Mouse (Mus musculus) testis, adult 2 months (tissue): ENCODE results near the gene Pde9a. TPM values are rescaled to one million over a fixed set of nuclear protein-coding genes. Genes with fewer than 3 reads are reported as not detected.

ENCODE experiments used
- H3K27ac ChIP-seq: fragments of 200-500 bp; 2 replicates; pipeline ENCODE4 v1.5.1; 2012; ENCODE audit warnings: low read depth, low read length; ENCODE audit not compliant: control insufficient read depth, insufficient read depth
- H3K27me3 ChIP-seq: fragments of 200-500 bp; 2 replicates; pipeline ENCODE4 v1.6.1; 2012; ENCODE audit warnings: mild to moderate bottlenecking, low read length, moderate library complexity; ENCODE audit not compliant: control insufficient read depth, insufficient read depth
- H3K36me3 ChIP-seq: fragments of 200-500 bp; 2 replicates; pipeline ENCODE4 v1.6.1; 2012; ENCODE audit warnings: mild to moderate bottlenecking, low read length; ENCODE audit not compliant: control insufficient read depth, insufficient read depth
- H3K4me1 ChIP-seq: fragments of 200-500 bp; 2 replicates; pipeline ENCODE4 v1.6.1; 2012; ENCODE audit warnings: low read length; ENCODE audit not compliant: control insufficient read depth, insufficient read depth
- H3K4me3 ChIP-seq: fragments of 200-500 bp; 2 replicates; pipeline ENCODE4 v1.5.1; 2012; ENCODE audit warnings: low read depth, mild to moderate bottlenecking, low read length, moderate library complexity, mixed read lengths; ENCODE audit not compliant: control insufficient read depth
- CTCF ChIP-seq: fragments of 200-500 bp; IDR thresholded peaks from 2 replicates; pipeline ENCODE4 v1.5.1; 2012; ENCODE audit warnings: low read depth, mild to moderate bottlenecking, inconsistent platforms, low read length, moderate library complexity; ENCODE audit not compliant: control insufficient read depth, insufficient read depth, insufficient replicate concordance
- POLR2A ChIP-seq: fragments of 200-500 bp; IDR thresholded peaks from 2 replicates; pipeline ENCODE4 v1.6.1; 2012; ENCODE audit warnings: low read depth, mild to moderate bottlenecking, inconsistent platforms, low read length, moderate library complexity; ENCODE audit not compliant: control insufficient read depth
- polyA plus RNA-seq: library from polyadenylated mRNA; depleted of rRNA; stranded (reverse); fragments of >200 nt; gene quantifications from 2 replicates; pipeline ENCODE4 v1.2.3, GENCODE M21; 2012

Pde9a gene
- polyA plus RNA-seq, 1 experiment, result 3.8 TPM

DNA sequence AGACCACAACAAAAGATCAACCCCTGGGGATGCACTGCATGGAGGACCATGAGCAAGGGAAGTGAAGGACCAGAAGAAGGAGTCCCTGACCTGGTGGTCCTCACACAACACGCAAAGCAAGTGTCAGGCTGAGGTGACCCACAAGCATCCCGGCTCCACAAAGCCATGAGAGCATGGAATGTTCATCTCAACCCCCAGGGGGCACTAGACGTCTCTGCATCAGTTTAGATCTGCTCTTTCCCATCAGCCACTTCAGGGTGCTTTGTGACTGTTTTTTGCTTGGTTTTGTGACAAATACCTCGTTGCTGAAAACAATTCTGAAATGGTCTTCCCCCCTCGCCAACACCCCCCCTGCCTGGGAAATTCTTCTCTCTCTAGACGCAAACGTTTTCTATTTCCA is 8.0 kb upstream of the Pde9a start:
- TF ChIP-seq POLR2A (no peak), CTCF (peak; percentile 54; the same call in 1 of the 2 replicates)
- no peak overlapping the region for H3K4me3 ChIP-seq
- H3K27ac ChIP-seq, result no peak overlapping the region
- no peaks in the 10 kb centered on the region for H3K27me3 ChIP-seq
- H3K4me1 ChIP-seq, result no peaks in the 10 kb centered on the region
- H3K36me3 ChIP-seq, result no peaks in the 10 kb centered on the region

DNA sequence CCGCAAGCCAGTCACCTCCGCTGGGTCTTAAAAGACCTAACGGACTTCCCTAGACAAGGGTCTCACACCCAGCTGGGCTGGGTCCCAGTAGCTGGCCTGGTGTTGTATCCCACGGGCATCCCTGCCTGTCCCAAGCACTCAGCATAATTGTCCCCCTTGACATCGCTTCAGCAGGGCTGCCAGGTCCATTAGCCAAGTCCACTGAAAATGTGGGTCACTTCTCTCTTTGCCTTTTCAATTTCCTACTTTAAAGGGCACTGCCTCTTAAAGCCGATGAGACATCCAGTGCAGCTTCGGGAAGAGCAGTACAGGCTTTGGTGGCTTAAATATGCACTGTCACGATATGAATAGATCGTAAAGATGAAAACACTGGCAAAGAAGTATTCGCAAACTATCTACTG is 7.6 kb upstream of the Pde9a start:
- H3K4me3 ChIP-seq, result no peak overlapping the region
- no peaks in the 10 kb centered on the region for H3K27me3 ChIP-seq
- no peak overlapping the region for H3K27ac ChIP-seq
- TF ChIP-seq POLR2A, result no peak
- no peak for TF ChIP-seq CTCF
- no peaks in the 10 kb centered on the region for H3K36me3 ChIP-seq
- no peaks in the 10 kb centered on the region for H3K4me1 ChIP-seq

DNA sequence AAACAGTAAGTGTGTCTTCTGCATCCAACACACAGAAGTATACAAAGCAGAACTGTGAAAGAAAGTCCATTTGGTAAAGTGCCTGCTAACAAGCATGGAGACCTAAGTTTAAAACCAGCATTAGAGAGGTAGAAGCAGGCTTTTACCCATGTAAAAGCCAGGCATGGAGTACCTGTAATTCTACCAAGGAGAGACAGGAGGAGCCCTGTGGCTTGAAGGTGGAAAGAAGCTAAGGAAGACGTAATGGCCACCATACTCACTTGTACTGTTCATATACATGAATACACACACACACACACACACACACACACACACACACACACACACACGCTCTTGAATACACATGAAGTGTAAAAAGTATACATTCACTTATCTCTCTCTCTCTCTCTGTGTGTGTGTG is 6.9 kb upstream of the Pde9a start:
- H3K4me3 ChIP-seq, result no peak overlapping the region
- no peaks in the 10 kb centered on the region for H3K4me1 ChIP-seq
- H3K27me3 ChIP-seq, result no peaks in the 10 kb centered on the region
- no peaks in the 10 kb centered on the region for H3K36me3 ChIP-seq
- TF ChIP-seq POLR2A (no peak), CTCF (no peak)
- no peak overlapping the region for H3K27ac ChIP-seq

DNA sequence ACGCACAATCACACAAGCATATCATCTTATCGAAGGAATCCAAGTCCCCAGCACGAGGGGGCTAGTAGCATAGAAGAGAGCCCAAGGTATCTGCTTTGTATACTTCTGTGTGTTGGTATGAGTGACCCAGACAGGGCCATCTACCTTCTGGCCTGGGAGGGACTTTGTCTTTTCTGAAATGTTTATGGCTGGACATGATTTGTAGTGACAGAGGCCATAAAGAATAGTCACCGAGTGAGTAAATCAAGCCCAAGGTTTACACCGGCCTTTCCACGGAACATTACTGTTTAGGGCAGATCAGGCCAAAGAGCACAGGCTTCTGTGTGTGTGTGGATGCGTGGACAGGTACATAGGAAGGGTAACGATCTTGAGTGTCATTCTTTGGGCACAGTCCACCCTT is 6.1 kb upstream of the Pde9a start:
- no peaks in the 10 kb centered on the region for H3K27me3 ChIP-seq
- H3K36me3 ChIP-seq, result no peaks in the 10 kb centered on the region
- H3K27ac ChIP-seq, result no peak overlapping the region
- no peaks in the 10 kb centered on the region for H3K4me1 ChIP-seq
- TF ChIP-seq POLR2A (no peak), CTCF (no peak)
- no peak overlapping the region for H3K4me3 ChIP-seq

DNA sequence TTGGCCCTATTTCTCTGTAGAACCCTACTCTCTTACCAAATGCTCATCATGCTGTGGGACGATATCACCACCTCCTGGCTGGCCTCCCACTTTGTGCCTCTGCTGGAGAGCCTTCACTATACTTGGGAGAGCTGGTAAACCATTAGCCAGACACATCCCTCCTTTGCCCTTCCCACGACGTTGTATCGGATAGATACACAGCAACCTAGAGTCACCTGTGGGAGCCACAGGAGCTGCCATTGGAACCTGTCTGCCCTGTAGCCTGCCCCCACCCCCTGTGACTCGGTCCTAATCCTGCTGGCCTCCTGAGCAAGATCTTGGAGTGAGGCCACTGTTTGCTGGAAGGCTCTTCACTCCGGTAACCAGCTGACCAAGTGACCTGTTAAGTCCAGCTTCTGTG is 2.7 kb upstream of the Pde9a start:
- Histone ChIP-seq H3K36me3 (no peaks in the 10 kb centered on the region), H3K4me1 (peaks cover 8% of the 10 kb centered on the region; the same call in 1 of the 2 replicates), H3K27me3 (no peaks in the 10 kb centered on the region), H3K27ac (no peak overlapping the region), H3K4me3 (no peak overlapping the region)
- TF ChIP-seq CTCF, result no peak
- no peak for TF ChIP-seq POLR2A

DNA sequence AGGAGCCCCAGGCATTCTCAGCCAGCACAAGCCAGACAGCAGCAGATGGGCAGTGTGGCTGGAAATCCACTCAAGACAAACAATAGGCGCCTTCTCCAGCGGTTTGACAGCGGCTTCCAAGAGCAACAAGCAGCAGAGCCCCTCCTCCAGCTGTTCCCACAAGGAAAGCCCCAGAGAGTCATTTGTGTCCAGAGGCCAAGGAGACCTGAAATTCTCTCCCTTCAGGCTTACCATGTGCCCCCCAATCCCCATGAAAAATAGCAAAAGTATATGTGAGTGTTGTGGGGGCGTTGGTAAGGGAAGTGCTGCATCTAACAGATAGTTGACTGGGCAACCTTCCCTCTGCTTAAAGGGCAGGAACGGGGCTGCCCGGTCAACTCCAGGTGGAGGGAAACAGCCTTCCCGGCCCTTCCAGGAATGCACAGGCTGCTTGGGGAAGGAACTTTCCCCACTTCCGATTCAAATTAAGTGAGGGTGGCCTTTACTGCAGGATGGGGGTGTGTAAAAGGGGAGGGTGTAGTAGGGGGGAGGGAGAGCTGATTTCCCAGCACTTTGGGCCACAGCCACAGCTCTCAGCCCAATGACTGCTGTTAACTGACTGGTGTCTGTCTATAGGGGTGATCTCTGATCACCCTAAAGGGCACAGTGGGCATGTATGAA is 912 bp upstream of the Pde9a start:
- no peaks in the 10 kb centered on the region for H3K36me3 ChIP-seq
- H3K4me3 ChIP-seq, result no peak overlapping the region
- H3K4me1 ChIP-seq, result peaks cover 8% of the 10 kb centered on the region; the same call in 1 of the 2 replicates
- H3K27me3 ChIP-seq, result no peaks in the 10 kb centered on the region
- no peak overlapping the region for H3K27ac ChIP-seq
- TF ChIP-seq CTCF (no peak), POLR2A (no peak)

DNA sequence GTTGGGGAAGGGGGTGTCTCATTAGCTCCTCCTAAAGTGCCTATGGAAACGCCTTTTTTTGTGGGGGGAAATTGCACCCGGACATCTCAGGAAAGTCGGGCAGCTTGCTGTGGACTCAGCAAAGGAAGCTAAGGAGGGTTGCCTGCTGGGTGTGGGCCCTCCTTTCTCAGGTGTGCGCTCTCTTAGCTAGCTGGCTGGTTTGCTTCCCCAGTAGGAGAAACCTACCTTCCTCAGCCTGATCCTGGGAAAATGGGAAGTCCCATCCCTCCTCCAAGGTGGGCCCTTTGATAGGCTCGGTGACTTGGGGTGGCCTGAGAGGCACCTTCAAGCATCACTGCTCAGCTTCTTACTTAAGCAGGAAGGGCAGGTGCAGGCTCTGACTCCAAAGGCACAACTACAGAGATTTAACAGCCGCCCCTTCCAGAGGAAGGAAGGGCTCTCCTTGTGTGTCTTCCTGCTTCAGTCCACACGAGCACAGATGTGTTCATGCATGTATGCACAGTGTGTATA is 811 bp downstream of the Pde9a start:
- Histone ChIP-seq H3K4me3 (no peak overlapping the region), H3K27ac (no peak overlapping the region), H3K4me1 (peaks cover 8% of the 10 kb centered on the region; the same call in 1 of the 2 replicates), H3K27me3 (no peaks in the 10 kb centered on the region), H3K36me3 (no peaks in the 10 kb centered on the region)
- TF ChIP-seq CTCF (no peak), POLR2A (no peak)

DNA sequence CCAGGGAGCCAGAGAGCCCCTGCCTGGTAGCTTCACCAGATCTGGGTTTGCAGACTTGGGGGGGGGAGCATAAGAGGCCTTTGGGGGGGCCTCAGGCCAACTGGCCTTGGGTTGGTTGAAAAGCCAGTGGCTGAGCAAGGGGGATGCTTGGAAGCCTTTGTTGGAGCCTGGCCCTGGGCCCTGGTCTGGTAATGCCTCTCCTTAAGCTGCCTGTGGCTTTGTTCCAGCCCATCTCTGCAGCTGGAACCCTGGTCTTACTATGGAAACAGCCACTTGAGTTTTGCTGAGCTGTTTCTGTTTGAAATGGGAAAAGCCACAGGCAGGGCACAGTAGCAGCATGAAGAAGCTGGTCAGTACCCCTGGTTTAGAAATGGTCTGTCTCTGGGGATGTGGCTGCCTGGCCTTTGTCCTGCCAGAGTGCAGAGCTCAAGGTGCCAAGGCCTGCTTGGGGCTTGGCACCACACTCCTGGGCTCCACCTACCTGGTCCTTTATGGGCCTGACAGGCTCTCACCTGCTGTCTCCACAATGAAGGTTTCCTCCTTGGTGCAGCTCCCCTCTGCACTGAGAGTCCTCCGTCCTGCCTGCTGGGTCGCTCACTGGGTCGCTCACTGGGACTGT is 3.5 kb downstream of the Pde9a start:
- H3K27me3 ChIP-seq, result no peaks in the 10 kb centered on the region
- no peak for TF ChIP-seq POLR2A
- no peak for TF ChIP-seq CTCF
- H3K27ac ChIP-seq, result no peak overlapping the region

More for the DNA sequence above, 3.5 kb downstream of the Pde9a start:
- H3K4me3 ChIP-seq, result no peak overlapping the region
- peaks cover 8% of the 10 kb centered on the region; the same call in 1 of the 2 replicates for H3K4me1 ChIP-seq
- H3K36me3 ChIP-seq, result no peaks in the 10 kb centered on the region
